Mouse (Mus musculus): Measurements from ENCODE around the gene Zfp39. TPM values are rescaled to one million over a fixed set of nuclear protein-coding genes. Genes with fewer than 3 reads are reported as not detected.
"Not testable (repeated sequence)": the region's sequence is repeated elsewhere in the genome, so short reads cannot be mapped to it uniquely, and the experiment has no call there.

The Zfp39 gene
- polyA plus RNA-seq, 1 experiment from 2014 or later = 4.8 TPM

DNA sequence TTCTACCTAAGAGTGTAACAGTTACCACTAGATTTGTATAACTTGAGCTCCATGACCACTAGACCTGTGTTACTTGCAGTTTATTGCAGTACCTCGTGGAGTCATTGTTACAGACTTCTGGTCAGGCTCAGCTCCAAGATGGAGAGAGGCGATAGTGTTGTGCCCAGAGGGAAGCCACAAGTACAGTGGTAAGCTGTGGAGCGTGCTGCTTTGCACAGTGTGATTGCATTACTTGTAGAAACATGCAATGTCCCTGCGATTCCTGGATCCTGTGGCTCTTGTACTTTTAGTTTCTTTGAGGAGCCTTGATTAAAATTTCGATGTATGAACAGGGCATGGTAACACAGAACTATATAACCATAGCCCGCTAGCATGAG, 36.1 kb downstream of the Zfp39 start:
- peak overlapping the region; percentile 72 for H3K4me3 ChIP-seq
- 0 out of 2 replicates have a peak, but pooled peaks have one; percentile 6 for ATAC-seq
- H3K4me2 ChIP-seq = peak overlapping the region; percentile 78
- no peaks in the 10 kb centered on the region for H3K27me3 ChIP-seq
- WGBS = 85% methylated on average over 6 of the region's 6 CpGs
- peaks cover 19% of the 10 kb centered on the region; the same call in 1 of the 2 replicates for H3K36me3 ChIP-seq (ENCODE audit: poor library complexity, severe bottlenecking)
- H3K9me3 ChIP-seq (replicated peaks) = no peaks in the 10 kb centered on the region
- peaks cover 18% of the 10 kb centered on the region for H3K4me1 ChIP-seq
- peak overlapping the region; percentile 84 for H3K9ac ChIP-seq
- H3K27ac ChIP-seq = no peak overlapping the region; the same call in 1 of the 2 replicates

DNA sequence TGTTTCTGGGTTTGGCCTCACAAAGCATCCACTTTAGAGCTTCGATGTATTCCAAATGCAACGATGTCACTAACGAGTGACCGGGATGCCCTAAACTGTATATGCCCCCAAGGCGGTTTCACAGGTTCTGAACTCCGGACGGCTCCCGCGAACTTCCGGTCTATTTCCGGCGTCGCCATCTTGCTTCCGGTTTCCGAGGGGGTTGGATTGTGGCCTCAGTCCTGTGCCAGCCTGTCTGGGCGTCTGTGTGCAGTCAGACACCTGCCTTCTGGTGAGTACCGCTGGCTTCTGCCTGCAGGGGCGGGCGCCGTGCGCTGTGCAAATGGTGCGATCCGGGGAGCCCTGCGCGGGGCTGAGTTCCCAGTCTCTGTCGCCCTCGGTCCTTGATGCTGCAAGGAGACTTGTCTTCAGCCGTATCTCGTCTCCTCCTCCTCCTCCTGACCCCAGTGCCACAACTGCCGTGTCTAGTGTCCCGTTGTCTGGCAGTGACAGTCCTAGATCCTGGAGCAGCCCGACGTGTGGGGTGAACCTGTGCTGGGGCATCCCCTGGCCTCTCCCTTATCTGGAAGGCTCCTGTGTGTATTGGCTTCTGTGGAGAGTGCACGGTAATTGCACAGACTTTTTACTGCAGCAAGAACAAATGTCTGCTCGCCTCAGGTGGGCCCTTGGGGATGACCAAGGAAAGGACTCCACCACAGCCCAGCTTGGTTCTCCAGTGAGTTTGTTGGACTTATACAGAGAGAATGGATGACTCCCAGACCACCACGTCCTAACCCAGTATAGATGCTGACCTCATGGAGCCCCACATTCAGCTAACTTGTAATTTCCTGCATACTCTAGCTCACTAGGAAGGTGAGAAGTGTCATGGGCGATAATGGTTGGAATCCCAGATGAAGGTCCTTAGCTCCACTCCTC, 36.7 kb downstream of the Zfp39 start, which contains the start of gene 2810021J22Rik:
Gene 2810021J22Rik (plus strand): TSS at position 178 of the 915 bp plus-strand sequence.
- H3K36me3 ChIP-seq (ENCODE audit: poor library complexity, severe bottlenecking) = peaks cover 19% of the 10 kb centered on the region; the same call in 1 of the 2 replicates
- H3K9me3 ChIP-seq (replicated peaks) = no peaks in the 10 kb centered on the region
- peak; percentile 90 for ATAC-seq
- 4% methylated on average over 37 of the region's 37 CpGs for WGBS
- H3K9ac ChIP-seq = peak within 1 kb of the TSS; percentile 84
- H3K4me1 ChIP-seq = peaks cover 18% of the 10 kb centered on the region
- H3K4me2 ChIP-seq = peak within 1 kb of the TSS; percentile 78
- no peaks in the 10 kb centered on the region for H3K27me3 ChIP-seq
- H3K4me3 ChIP-seq = peak within 1 kb of the TSS; percentile 72
- peak within 1 kb of the TSS; percentile 84 for H3K27ac ChIP-seq

DNA sequence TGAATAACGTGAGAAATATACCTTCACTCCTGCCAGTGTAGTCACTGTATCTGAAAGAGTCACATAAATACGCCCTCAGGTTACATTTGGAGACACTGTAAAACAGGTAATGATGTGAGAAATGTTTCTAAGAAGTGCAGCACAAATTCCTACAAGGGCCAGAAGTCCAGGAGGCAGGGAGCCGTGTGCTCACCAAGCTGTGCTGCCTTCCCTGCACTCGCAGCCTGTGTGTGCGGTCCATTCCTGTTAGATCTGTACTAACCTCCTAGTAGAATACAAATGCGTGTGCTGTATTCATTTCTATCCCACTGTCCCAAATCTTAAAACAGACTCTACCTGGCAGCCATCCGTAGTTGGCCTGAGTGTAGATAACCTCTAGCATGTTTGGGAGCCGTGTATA, 43.3 kb downstream of the Zfp39 start:
- no peaks in the 10 kb centered on the region for H3K27me3 ChIP-seq
- H3K4me1 ChIP-seq = no peaks in the 10 kb centered on the region
- no peak overlapping the region for H3K4me3 ChIP-seq
- peaks cover 61% of the 10 kb centered on the region for H3K36me3 ChIP-seq (ENCODE audit: poor library complexity, severe bottlenecking)
- H3K9ac ChIP-seq = no peak overlapping the region
- H3K27ac ChIP-seq = no peak overlapping the region
- no peak for ATAC-seq
- H3K9me3 ChIP-seq (replicated peaks) = peaks cover 23% of the 10 kb centered on the region
- 97% methylated on average over 8 of the region's 8 CpGs for WGBS
- H3K4me2 ChIP-seq = no peak overlapping the region

DNA sequence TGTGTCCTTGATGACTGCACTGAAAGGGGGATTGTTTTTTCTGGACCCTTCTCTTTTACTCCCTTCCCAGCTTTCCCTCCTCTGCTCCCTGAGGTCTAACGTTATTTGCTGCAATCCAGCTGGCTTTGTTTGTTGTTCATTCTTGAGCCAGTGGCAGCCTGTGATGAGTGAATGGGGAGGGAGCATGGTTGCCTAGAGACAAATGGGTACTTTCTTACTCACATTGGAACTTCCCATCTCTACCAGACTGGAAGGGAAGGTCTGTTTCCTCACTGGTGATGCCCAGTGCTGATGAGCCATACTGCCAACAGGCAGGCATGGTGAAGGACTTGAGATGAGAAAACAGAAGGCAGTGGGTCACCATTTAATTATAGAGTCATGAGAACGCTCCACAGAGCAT, 54.3 kb downstream of the Zfp39 start:
- no peak overlapping the region for H3K4me3 ChIP-seq
- H3K4me2 ChIP-seq = no peak overlapping the region
- H3K27me3 ChIP-seq = 0 out of 2 replicates have a peak, but pooled peaks cover 3% of the 10 kb centered on the region
- 70% methylated on average over 2 of the region's 2 CpGs for WGBS
- no peak for ATAC-seq
- H3K9me3 ChIP-seq (replicated peaks) = 0 out of 2 replicates have a peak, but pooled peaks cover 3% of the 10 kb centered on the region
- peaks cover 48% of the 10 kb centered on the region for H3K36me3 ChIP-seq (ENCODE audit: poor library complexity, severe bottlenecking)
- H3K9ac ChIP-seq = no peak overlapping the region
- no peak overlapping the region for H3K27ac ChIP-seq
- peaks cover 10% of the 10 kb centered on the region for H3K4me1 ChIP-seq

DNA sequence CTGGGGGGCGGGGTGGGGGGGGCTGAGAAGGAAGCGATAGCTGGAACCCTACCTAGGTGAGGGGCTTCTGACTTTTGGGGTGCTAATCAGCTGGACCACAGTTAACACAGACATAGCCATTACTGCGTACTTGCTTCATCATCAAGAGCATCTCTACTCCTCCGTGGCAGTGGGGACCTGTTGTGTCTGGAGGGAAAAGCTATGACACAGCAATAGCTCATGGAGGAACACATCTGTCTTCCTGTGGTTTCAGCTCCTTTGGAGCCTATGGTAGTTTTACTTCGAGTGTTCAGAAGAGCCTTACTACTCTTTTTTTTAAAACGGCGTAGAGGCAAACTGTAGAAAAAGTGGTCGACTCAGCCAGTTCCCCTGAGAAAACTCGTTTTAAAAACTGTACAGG, 56.4 kb downstream of the Zfp39 start:
- peak overlapping the region; percentile 83 for H3K4me3 ChIP-seq
- H3K4me1 ChIP-seq = peaks cover 10% of the 10 kb centered on the region
- peak overlapping the region; percentile 84 for H3K4me2 ChIP-seq
- no peak overlapping the region for H3K27ac ChIP-seq
- H3K9me3 ChIP-seq (replicated peaks) = 0 out of 2 replicates have a peak, but pooled peaks cover 3% of the 10 kb centered on the region
- peak overlapping the region; percentile 90 for H3K9ac ChIP-seq
- WGBS = 49% methylated on average over 9 of the region's 9 CpGs
- 0 out of 2 replicates have a peak, but pooled peaks cover 3% of the 10 kb centered on the region for H3K27me3 ChIP-seq
- peaks cover 29% of the 10 kb centered on the region for H3K36me3 ChIP-seq (ENCODE audit: poor library complexity, severe bottlenecking)
- ATAC-seq = peak; percentile 28; the same call in 1 of the 2 replicates

DNA sequence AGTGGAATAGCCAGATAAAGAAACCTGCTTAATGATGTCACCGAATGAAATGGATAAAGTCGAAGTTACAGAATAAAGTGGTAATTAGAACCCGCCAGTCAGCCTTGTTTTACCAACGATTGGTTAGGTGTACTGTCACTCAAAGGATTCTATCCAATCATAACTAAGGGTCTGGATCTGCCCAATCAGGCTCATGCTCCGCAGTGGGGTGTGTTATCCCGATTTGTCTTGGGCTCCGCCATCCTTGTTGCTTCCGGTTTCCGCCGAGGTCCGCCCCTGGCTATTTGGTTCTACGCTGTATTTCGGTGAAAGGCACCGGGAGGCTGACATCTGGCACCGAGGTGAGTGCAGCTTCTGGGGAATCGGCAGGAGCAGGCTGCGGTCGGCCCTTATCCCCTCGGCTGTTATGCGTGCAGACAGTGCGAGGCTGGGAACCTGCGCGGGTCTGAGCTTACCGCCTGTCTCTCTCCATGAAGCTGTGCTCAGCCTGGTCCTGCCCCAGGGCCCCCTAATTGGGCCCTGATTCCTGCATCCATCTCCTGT, 57.0 kb downstream of the Zfp39 start, which contains the start of gene Gm12258:
Gene Gm12258 (plus strand): TSS at position 240 of the 543 bp plus-strand sequence.
- peak; percentile 100 for ATAC-seq
- Histone ChIP-seq H3K9ac (peak within 1 kb of the TSS; percentile 90), H3K4me2 (peak within 1 kb of the TSS; percentile 84), H3K9me3 (replicated peaks) (0 out of 2 replicates have a peak, but pooled peaks cover 3% of the 10 kb centered on the region), H3K27me3 (0 out of 2 replicates have a peak, but pooled peaks cover 3% of the 10 kb centered on the region), H3K4me1 (peaks cover 10% of the 10 kb centered on the region), H3K27ac (peak within 1 kb of the TSS; percentile 57), H3K4me3 (peak within 1 kb of the TSS; percentile 83), H3K36me3 (ENCODE audit: poor library complexity, severe bottlenecking) (peaks cover 23% of the 10 kb centered on the region)
- under 1% methylated on average over 24 of the region's 24 CpGs for WGBS

DNA sequence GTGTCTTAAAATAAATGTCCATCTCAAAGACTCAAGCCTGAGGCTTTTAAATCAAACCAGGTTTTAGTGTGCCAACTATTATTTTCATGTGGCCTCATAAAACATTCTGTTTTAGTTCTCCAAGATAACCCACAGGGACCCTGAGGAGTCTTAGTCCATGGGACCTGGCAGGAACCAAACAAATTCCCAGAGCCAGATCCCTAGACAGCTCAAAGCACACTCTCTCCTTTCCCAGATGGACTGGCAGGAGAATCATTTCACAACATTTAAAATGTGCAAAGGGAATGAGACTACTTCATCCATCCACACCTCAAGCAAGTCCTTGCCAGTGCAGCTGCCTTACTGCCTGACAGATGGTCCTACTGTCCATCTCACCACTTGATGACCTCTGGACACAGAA, 65.1 kb downstream of the Zfp39 start, which contains the start of gene Olfr311:
Gene Olfr311 (plus strand): TSS at position 301 of the 400 bp plus-strand sequence.
- not testable (repeated sequence) for H3K4me3 ChIP-seq; ATAC-seq; H3K9me3 ChIP-seq (replicated peaks); H3K4me2 ChIP-seq; H3K27me3 ChIP-seq; H3K27ac ChIP-seq; H3K9ac ChIP-seq; H3K4me1 ChIP-seq; H3K36me3 ChIP-seq (ENCODE audit: poor library complexity, severe bottlenecking)

Other genes with a start within 250 kb of the Zfp39 start
- not detected in 2 replicates for gene Olfr322, start 245.4 kb downstream of the Zfp39 start, polyA plus RNA-seq (2015; fragmentation: Nextera tagmentation; extraction: Ambion mirVana)
- gene Olfr320, start 223.1 kb downstream of the Zfp39 start, polyA plus RNA-seq (2015; fragmentation: Nextera tagmentation; extraction: Ambion mirVana) = not detected in 2 replicates
- not detected in 2 replicates for gene Olfr319, start 205.1 kb downstream of the Zfp39 start, polyA plus RNA-seq (2015; fragmentation: Nextera tagmentation; extraction: Ambion mirVana)
- gene Olfr318, start 180.2 kb downstream of the Zfp39 start, polyA plus RNA-seq (2015; fragmentation: Nextera tagmentation; extraction: Ambion mirVana) = not detected in 2 replicates
- 0.09 TPM in 1 of 2 replicates, not detected in the other for gene Olfr317, start 165.0 kb downstream of the Zfp39 start, polyA plus RNA-seq (2015; fragmentation: Nextera tagmentation; extraction: Ambion mirVana)
- gene Olfr316, start 151.5 kb downstream of the Zfp39 start, polyA plus RNA-seq (2015; fragmentation: Nextera tagmentation; extraction: Ambion mirVana) = not detected in 2 replicates
- gene Olfr315, start 131.0 kb downstream of the Zfp39 start, polyA plus RNA-seq (2015; fragmentation: Nextera tagmentation; extraction: Ambion mirVana) = not detected in 2 replicates
- gene Olfr314, start 121.3 kb downstream of the Zfp39 start, polyA plus RNA-seq (2015; fragmentation: Nextera tagmentation; extraction: Ambion mirVana) = not detected in 2 replicates
- gene Fam183b, start 102.3 kb downstream of the Zfp39 start, polyA plus RNA-seq (2015; fragmentation: Nextera tagmentation; extraction: Ambion mirVana) = 2.9 and 5.0 TPM in 2 replicates
- gene Olfr313, start 89.2 kb downstream of the Zfp39 start, polyA plus RNA-seq (2015; fragmentation: Nextera tagmentation; extraction: Ambion mirVana) = not detected in 2 replicates
- gene Olfr312, start 75.0 kb downstream of the Zfp39 start, polyA plus RNA-seq (2015; fragmentation: Nextera tagmentation; extraction: Ambion mirVana) = not detected in 2 replicates
- gene Olfr311, start 65.0 kb downstream of the Zfp39 start, polyA plus RNA-seq (2015; fragmentation: Nextera tagmentation; extraction: Ambion mirVana) = not detected in 2 replicates
- gene Gm12258, start 57.1 kb downstream of the Zfp39 start, polyA plus RNA-seq (2015; fragmentation: Nextera tagmentation; extraction: Ambion mirVana) = 14.3 and 18.4 TPM in 2 replicates
- gene 2810021J22Rik, start 37.0 kb downstream of the Zfp39 start, polyA plus RNA-seq (2015; fragmentation: Nextera tagmentation; extraction: Ambion mirVana) = 10.5 and 10.9 TPM in 2 replicates
- not detected in 2 replicates for gene Btnl10, start 13.7 kb upstream of the Zfp39 start, polyA plus RNA-seq (2015; fragmentation: Nextera tagmentation; extraction: Ambion mirVana)
- 368 and 373 TPM in 2 replicates for gene Rnf187, start 34.7 kb upstream of the Zfp39 start, polyA plus RNA-seq (2015; fragmentation: Nextera tagmentation; extraction: Ambion mirVana)
- gene Hist3h2ba, start 44.7 kb upstream of the Zfp39 start, polyA plus RNA-seq (2015; fragmentation: Nextera tagmentation; extraction: Ambion mirVana) = 315 and 321 TPM in 2 replicates
- 126 and 132 TPM in 2 replicates for gene Hist3h2a, start 50.5 kb upstream of the Zfp39 start, polyA plus RNA-seq (2015; fragmentation: Nextera tagmentation; extraction: Ambion mirVana)
- 0.96 and 1.3 TPM in 2 replicates for gene Trim17, start 50.5 kb upstream of the Zfp39 start, polyA plus RNA-seq (2015; fragmentation: Nextera tagmentation; extraction: Ambion mirVana)
- gene Trim11, start 73.9 kb upstream of the Zfp39 start, polyA plus RNA-seq (2015; fragmentation: Nextera tagmentation; extraction: Ambion mirVana) = 19.4 and 22.9 TPM in 2 replicates
- gene Obscn, start 232.2 kb upstream of the Zfp39 start, polyA plus RNA-seq (2015; fragmentation: Nextera tagmentation; extraction: Ambion mirVana) = 0.04 and 0.08 TPM in 2 replicates

Measured in forebrain, embryonic 13.5 days (tissue).